Mouse (Mus musculus) adrenal gland, adult 8-10 months (tissue): ENCODE data around the gene Esp3. TPM values are rescaled to one million over a fixed set of nuclear protein-coding genes. Genes with fewer than 3 reads are reported as not detected.
"Not testable (repeated sequence)": the region's sequence is repeated elsewhere in the genome, so short reads cannot be mapped to it uniquely, and the experiment has no call there.

Source experiments
- DNase-seq: peaks from one replicate; pipeline ENCODE4 v3.0.0; 2022
- total RNA-seq, 4 experiments: library from RNA; stranded (reverse); gene quantifications; 2 replicates each; pipeline ENCODE4 v1.2.4; 2022

The Esp3 gene
- total RNA-seq: not detected

GRCm38 (mm10) chr17:40631775-40632174, at the start of gene Esp3:
Gene Esp3 (plus strand): TSS chr17:40632075.
- DNase-seq: not testable (repeated sequence)

GRCm38 (mm10) chr17:40583906-40584305, 48.0 kb upstream of the Esp3 start:
- not testable (repeated sequence) for DNase-seq

GRCm38 (mm10) chr17:40591297-40591696, 40.6 kb upstream of the Esp3 start:
- no peak for DNase-seq

GRCm38 (mm10) chr17:40598294-40598693, 33.6 kb upstream of the Esp3 start, which contains the start of gene Esp4:
Gene Esp4 (plus strand): TSS chr17:40598594.
- DNase-seq: no peak

DNA sequence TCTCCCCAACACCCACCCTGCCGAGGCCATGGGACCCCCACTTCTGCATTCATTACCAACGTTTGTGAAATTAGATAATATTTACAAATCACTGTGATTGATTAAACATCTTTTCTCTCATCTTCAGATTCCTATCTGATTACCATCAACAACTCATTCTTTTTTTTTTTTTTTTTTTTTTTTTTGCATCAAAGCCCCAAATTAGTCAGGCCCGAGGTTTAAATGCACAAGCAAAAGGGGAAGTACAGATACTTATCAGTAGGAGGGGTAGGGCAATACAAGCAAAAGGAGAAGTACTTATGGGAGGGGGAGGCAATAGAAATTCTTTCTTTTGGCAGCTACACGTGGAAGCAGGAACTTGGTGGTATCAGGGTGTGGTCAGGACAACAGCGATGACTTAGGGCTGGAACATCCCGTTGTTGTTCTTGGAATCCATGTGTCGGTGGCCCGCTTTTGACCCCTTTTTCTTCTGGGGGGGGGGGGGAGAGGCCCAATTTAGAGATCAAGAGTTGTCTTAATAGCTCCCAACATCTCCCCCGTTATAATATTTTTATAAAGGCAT, 30.3 kb downstream of the Esp3 start:
- DNase-seq: not testable (repeated sequence)

DNA sequence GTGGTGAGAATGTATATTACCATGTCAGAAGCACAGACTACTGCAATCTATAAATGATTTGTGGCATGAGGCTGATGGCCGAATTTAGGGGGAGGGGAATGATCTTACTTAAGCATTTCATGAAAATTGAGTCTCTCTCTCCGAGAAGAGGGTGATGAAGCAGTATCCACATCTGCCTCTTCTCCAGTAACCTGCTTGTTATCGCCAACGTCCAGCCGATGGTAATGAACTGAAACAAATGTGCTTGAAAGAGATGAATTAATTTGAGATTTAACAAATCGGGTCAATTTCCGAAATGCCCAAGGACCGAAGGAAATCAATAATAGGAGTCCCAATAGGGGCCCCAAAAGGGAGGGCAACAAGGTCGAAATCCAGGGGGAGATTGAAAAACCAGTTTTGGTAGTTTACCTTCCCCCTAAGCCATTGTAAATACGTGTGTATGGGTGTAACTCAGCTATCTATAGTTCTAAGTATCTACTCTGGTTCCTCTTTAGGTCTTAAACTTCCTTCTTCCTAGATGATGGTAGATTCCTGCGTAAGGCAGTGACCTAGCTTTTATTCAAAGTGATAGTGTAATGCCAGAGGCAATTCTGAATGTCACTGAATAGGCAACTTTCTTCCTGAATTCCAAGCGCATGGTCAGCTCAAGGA, 31.4 kb downstream of the Esp3 start:
- not testable (repeated sequence) for DNase-seq

Other genes starting within 250 kb of the Esp3 start
- not detected for gene Esp8, start 112.1 kb upstream of the Esp3 start, total RNA-seq
- gene Esp6, start 70.6 kb upstream of the Esp3 start, total RNA-seq: not detected
- not detected for gene Esp4, start 33.5 kb upstream of the Esp3 start, total RNA-seq
- gene Esp1, start 95.0 kb downstream of the Esp3 start, total RNA-seq: not detected
- not detected for gene Crisp2, start 174.9 kb downstream of the Esp3 start, total RNA-seq
- not detected for gene Rhag, start 179.1 kb downstream of the Esp3 start, total RNA-seq
- gene 9130008F23Rik, start 248.5 kb downstream of the Esp3 start, total RNA-seq: 1 to 10 TPM in 2 of 4 experiments, under 1 TPM in 2; 0.49 to 1.4 (median 1.0) TPM